Mouse (Mus musculus): Measurements from ENCODE around the gene Bmper. TPM values are rescaled to one million over a fixed set of nuclear protein-coding genes. Genes with fewer than 3 reads are reported as not detected.

Bmper gene
- total RNA-seq, 2 experiments from 2014 or later = not detected

GRCm38 (mm10) chr9:23352396-23352795 lies 129.5 kb downstream of the Bmper start:
- no peak for ATAC-seq (replicated peaks; ENCODE audit: low FRiP score, low TSS enrichment, poor library complexity, severe bottlenecking)

- no peak for ATAC-seq (replicated peaks; ENCODE audit: low FRiP score, low TSS enrichment, poor library complexity, severe bottlenecking)
These were observed 131.4 kb downstream of the Bmper start for GRCm38 (mm10) chr9:23354201-23354820.

DNA sequence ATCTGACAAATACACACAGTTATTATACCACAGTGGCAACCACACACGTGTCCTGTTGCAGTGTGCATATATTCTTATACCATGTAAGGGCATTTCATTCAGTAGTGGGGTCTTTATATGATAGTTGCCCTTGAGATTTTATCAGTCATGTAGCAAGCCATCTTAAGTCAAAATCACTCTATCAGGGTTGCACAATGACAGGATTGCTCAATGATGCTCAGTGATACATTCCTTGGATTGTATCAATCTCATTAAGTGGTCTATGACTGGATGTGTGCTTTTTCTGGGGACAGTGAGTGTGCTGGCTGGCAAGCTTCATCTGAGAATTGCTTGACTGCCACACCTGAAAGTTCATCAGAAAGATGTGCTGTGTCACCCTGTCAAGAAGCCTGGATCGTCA lies 135.2 kb downstream of the Bmper start:
- ATAC-seq (replicated peaks; ENCODE audit: low FRiP score, low TSS enrichment, poor library complexity, severe bottlenecking) = no peak

DNA sequence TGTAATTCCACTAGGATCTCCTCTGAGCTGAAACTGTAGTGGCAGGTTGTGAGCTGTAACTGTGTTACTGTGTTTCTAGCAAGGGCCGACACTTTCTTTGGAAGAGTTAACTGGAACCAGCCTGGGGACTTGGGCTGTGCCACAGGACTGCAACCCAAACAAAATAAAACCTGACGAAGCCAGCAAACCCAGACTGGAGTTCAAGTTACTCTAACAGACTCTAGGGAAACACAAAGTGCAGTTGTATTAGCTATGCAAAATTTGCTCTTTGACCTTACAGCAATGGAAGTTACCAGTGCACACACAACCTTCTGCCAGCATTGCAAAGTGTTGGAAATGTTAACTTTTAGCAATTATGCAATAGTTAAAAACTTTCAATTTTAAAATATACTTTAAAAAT lies 140.3 kb downstream of the Bmper start:
- ATAC-seq (replicated peaks; ENCODE audit: low FRiP score, low TSS enrichment, poor library complexity, severe bottlenecking) = no peak

GRCm38 (mm10) chr9:23363540-23363939 lies 140.7 kb downstream of the Bmper start:
- ATAC-seq (replicated peaks; ENCODE audit: low FRiP score, low TSS enrichment, poor library complexity, severe bottlenecking) = no peak

DNA sequence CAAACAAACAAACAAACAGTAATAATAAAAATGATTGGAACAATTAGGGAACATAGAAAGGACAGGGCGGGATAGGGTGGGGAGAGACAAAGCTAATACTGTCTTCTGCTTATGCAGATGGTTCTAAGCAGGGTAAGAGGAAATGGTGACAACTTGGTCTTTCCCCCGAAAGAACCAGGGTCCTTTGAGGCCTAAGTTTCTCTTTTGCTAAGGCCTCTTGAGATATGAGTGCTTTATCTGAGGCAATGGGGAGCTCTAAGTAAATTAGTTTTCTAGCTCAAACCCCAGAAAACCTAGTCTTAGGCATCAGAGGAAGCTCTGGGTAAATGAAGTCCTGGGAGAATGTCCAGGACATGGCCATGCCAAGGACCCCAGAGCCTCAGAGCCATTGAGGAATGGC lies 141.2 kb downstream of the Bmper start:
- no peak for ATAC-seq (replicated peaks; ENCODE audit: low FRiP score, low TSS enrichment, poor library complexity, severe bottlenecking)

DNA sequence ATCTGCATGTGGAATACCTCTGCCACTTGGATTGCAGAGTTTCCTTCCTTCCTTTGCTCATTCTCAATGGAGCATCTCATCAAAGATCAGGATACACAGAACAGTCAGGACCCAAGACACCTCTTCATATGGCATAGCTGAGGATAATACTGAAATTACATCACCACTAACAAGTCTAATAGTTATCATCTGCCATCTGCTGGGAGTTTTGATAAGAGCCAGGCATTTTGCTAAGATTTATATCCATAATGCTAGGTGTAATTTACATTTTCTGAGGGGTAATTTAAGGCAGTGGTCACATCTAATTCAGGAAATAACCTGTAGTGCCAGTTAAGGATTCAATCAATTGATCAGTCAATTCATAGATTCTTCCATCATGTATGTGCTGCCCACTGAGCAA lies 145.2 kb downstream of the Bmper start:
- ATAC-seq (replicated peaks; ENCODE audit: low FRiP score, low TSS enrichment, poor library complexity, severe bottlenecking) = no peak

DNA sequence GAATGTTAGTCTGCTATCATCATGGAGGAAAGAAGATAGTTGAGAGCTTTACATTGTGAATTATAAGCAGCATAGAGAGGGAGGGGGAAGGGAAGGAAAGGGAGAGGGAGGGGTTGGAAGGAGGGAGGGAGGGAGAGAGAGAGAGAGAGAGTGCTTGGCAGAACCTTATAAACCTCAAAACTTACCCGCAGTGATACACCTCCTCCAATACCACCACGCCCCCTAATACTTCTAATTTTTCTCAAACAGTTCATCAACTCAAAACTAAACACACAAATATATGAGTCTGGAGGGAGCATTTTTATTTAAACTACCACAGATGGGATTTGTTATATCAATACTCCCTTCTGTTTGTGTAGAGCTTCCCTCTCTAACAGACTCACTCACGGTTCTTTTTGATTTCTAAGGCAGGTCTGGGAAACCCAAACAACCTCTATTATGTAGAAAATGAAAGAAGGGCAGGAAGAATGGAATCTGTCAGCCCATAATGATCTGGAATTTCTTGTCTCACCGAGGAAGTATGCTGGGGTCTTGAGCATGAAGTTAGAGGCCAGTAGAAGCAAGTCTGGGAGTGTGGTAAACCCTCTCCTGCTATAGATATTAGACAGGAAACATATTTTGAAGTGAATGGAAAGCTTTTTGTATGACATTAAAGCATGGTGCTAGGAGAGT lies 152.0 kb downstream of the Bmper start:
- ATAC-seq (replicated peaks; ENCODE audit: low FRiP score, low TSS enrichment, poor library complexity, severe bottlenecking) = no peak

DNA sequence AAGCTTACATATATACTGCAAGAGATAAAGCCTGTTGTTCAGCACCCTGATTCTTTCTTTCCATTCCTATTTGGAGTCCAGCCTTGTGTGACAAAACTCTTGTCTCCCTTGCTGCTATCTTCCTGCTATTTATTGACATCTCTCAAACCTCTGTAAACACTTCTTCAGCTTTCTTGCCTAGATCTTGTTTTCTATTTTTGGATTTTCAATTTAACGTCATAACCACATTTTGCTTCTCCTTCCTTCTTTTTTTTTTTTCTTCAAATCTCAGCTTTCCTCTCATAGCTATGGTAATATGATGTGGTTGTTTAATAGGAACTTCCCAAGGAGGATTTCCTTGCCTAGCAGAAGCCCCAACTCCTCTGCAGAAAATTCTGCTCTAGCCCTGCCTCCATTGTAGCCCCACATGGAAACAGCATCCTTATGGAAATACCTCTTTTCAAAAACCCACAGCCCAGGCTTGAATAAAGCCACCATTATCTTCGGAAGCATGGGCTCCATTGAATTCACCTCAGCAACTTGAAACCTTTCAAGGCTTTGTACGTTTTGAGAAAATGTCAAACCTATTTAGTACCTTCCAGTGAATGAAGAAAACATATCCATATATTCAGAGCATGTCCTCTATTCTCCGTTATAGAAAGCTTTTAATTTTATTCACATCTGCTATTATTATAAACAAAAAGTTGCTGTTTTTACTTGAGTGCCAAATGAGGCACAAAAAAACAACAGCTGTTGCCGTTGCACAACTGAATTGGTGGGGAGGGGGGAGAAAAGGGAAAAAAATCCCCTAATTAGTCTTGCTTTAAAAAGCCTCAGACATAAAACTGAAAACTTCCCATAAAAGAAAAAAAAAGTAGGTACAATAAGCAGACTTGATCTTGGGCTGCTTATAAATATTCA lies 155.2 kb downstream of the Bmper start:
- no peak for ATAC-seq (replicated peaks; ENCODE audit: low FRiP score, low TSS enrichment, poor library complexity, severe bottlenecking)

DNA sequence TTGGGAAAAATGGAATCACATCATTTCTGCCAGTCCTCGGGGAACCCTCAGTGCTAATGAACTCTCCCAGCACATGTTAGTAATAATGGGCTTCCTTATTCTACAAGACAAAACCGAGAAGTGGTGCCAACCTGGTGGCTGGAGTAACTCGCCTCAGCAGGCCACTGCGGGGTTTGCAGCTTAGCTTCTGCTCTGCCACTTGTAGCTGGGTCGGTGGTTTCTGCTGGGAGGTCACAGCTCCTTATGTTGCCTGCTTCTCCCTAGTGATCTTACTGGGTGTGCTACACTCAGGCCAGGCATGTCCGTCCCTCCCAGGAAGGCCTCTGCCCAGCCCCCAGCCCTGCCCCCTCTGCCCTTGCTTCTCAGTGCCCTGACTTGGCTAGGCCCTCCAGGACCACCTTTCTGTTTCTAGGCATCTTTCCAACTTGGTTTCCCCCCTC lies 155.9 kb downstream of the Bmper start:
- ATAC-seq (replicated peaks; ENCODE audit: low FRiP score, low TSS enrichment, poor library complexity, severe bottlenecking) = no peak

DNA sequence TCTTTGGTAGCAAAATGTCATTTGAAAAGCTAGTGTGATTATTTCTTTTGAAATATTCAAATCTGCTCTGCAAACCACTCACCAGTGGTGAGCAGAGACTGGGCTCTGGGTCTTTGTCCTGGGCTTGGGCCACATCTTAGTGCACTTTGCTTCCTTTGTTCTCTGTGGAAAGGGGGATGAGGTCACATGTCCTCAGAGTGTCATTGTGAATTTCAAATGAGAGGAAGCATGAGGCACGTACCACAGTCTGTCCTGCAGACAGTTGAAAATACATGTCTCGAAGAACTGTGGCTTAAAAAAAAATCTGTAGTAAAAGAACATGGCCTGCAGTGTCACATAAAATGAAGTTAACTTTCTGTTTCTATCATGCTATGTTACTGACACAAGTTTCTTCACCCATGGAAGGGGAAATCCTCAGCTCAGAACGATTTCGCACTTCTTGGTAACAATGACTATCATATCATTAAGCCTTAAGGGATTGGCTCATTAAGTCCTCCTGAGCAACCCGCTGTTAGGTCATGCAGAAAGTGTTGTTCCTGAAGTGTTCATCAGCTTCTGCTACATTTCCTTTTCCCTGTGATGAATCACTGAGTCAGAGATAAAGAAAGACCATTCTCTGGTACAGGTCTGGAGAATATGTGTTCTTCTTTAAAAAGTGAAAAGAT lies 157.4 kb downstream of the Bmper start:
- no peak for ATAC-seq (replicated peaks; ENCODE audit: low FRiP score, low TSS enrichment, poor library complexity, severe bottlenecking)

DNA sequence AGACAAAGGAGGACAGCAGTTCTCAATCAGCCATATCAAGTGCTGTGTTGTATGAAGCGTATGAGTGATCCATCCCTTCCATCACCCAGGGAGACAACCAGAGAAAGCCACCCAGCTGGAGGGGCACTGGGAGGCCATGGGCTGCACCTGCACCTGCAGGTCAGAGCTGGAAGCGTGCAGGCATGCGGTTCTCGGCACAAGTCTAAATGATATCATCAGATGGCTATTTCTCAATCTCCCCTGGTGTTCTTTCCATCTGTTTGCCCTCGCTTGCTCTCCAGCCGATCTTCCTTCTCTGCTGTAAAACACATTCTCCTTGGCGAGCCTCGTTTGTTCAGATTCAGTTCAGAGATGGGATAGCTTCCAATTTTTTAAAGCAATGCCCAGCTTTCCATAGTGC lies 160.4 kb downstream of the Bmper start:
- no peak for ATAC-seq (replicated peaks; ENCODE audit: low FRiP score, low TSS enrichment, poor library complexity, severe bottlenecking)

DNA sequence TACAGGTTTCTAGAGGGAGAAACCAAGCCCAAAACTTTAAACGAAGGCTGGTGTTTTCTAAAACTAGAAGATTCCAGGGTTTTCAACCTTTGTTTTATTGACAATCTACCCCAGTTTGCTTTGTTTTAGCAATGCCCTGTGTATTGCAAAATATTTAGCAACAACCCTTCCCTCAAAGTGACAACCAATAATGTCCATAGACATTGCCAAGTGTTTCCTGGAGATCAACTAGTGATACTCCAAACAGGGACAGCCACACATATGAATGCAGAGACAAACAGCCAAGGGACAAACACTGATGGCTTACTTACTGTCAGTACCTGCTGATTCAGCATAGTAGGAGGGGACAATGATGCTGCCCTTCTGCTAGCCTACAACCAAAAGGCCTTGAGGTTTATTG lies 161.0 kb downstream of the Bmper start:
- ATAC-seq (replicated peaks; ENCODE audit: low FRiP score, low TSS enrichment, poor library complexity, severe bottlenecking) = no peak

- ATAC-seq (replicated peaks; ENCODE audit: low FRiP score, low TSS enrichment, poor library complexity, severe bottlenecking) = no peak
These were observed 162.0 kb downstream of the Bmper start for GRCm38 (mm10) chr9:23384880-23385279.

DNA sequence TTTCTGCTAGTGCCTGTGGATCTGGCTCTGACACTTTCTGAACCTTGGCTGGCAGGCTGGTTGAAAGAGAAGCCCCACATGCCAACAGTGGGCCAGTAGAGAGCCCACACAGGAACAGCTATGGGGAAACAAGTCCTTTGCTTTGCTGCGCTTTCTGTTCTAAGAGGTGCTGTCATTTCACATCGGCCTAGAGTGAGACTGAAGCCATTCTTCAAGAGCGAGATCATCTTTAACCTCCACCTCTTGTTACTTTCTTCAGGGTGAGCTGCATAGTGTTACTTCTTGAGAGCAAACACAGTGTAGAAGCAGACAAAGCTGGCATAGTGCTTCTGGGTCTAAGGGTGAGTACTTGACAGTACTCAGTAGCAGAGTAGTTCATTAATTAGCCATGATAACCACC lies 163.3 kb downstream of the Bmper start:
- ATAC-seq (replicated peaks; ENCODE audit: low FRiP score, low TSS enrichment, poor library complexity, severe bottlenecking) = no peak

DNA sequence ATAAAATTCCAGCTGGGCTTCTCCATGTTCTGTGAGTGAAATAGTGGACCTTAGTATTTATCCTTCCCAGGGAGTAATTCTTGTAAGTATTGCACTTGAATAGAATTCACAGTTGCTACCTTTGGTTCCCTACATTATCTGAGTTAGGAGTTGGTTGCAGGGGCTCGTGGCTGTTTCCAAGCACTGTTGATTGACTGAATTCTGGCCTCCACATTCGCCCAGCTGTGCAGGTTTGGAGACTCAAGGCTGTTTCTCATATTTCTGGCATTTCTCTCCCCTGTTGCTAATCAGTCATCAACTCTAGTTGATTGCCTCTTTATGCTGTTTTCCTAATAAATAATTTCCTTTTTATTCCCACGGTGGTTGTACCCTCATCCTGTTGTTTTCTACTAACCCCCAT lies 167.2 kb downstream of the Bmper start:
- no peak for ATAC-seq (replicated peaks; ENCODE audit: low FRiP score, low TSS enrichment, poor library complexity, severe bottlenecking)

GRCm38 (mm10) chr9:23394652-23395317 lies 171.9 kb downstream of the Bmper start:
- no peak for ATAC-seq (replicated peaks; ENCODE audit: low FRiP score, low TSS enrichment, poor library complexity, severe bottlenecking)

DNA sequence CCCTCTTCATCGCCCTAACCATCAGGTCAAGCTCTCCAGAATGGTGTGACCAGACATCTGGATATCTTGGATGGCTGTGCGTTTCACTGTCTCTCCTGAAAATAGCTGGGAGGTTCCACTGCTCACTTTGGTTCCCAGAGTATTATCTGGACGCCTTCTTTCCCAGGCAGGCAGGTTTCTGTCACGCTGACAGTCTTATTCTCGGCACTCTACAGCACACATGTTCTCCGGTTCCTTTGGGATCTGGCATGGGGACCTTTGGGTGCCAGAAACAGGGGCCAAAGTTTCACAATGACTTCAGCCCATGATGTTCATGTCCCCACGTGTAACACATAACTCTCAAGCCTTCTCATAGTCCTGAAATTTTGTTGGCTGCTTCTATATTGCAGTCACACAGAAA lies 173.3 kb downstream of the Bmper start:
- ATAC-seq (replicated peaks; ENCODE audit: low FRiP score, low TSS enrichment, poor library complexity, severe bottlenecking) = no peak

DNA sequence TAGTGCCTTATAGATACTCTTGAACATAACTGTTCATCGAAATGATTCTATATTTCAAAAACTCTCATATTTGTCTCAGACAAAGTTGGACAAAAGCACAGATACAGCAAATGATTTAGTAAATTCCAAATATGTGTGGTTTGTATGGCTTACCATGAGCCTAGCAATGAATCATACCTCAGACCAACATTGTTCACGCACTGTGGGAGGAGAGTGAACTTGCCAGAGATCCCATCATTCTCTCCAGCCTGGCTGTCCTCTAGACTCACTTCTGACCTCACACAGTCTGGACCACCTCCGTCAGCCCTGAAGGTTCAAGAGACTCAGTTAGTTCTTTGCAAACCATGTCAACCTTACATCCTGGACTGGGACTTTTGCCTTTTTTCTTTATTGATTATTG lies 175.0 kb downstream of the Bmper start:
- ATAC-seq (replicated peaks; ENCODE audit: low FRiP score, low TSS enrichment, poor library complexity, severe bottlenecking) = no peak

Measured in megakaryocyte-erythroid progenitor cell, adult 5-6 weeks (primary cell).